Mouse (Mus musculus): ENCODE measurements around the gene 4922502D21Rik.

DNA sequence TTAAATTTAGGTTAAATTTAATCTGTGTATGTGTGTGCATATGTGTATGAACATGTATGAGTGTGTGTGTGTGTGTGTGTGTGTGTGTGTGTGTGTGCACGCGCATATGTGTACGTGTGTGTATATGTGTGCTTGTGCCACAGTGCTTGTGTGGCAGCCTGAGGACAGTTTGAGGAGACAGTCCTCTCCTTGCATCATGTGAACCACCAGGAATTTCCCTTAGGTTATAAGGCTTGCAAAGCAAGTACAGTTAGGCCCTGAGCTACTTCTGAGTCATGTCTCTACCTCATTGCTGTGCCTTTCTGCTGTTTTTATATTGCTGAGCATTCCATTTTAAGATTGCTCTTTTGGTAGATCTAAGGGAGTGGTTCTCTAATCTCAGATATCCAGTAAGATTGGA lies 19.5 kb upstream of the 4922502D21Rik start:
- TF ChIP-seq CTCF (IDR thresholded peaks at IDR 0.05; ENCODE audit: control insufficient read depth, insufficient read depth, low read length) = no peak
- no peak for TF ChIP-seq POLR2A (IDR thresholded peaks at IDR 0.05; ENCODE audit: borderline replicate concordance, control insufficient read depth, low read depth, low read length)

All from bone marrow, adult 2 months (tissue).